Mouse (Mus musculus) granulocyte monocyte progenitor cell, adult 5-6 weeks (primary cell): ENCODE results near the gene Bmp8a. TPM values are rescaled to one million over a fixed set of nuclear protein-coding genes. Genes with fewer than 3 reads are reported as not detected.
"Not testable (repeated sequence)": the region's sequence is repeated elsewhere in the genome, so short reads cannot be mapped to it uniquely, and the experiment has no call there.

ENCODE experiments used
- ATAC-seq: replicated peaks from 2 replicates; pipeline ENCODE4 v1.8.0; 2016; ENCODE audit warnings: mild to moderate bottlenecking, moderate TSS enrichment, inconsistent platforms; ENCODE audit not compliant: poor library complexity, severe bottlenecking
- total RNA-seq, 2 experiments: library from RNA; stranded (forward) in 1 of 2; stranded (reverse) in 1 of 2; fragments of 200-712, 200-1000 nt in 1 of 2; fragments of >200 nt in 1 of 2; fragmentation: Nextera tagmentation in 1 of 2; gene quantifications; 2 replicates each; pipeline ENCODE4 v1.2.3; 2014 to 2017

The Bmp8a gene
- total RNA-seq (2014; fragmentation: Nextera tagmentation) (not detected in 2 replicates), total RNA-seq (2017) (0.30 TPM in 1 of 2 replicates, not detected in the other)

GRCm38 (mm10) chr4:123342642-123343470 is at the start of gene Bmp8a:
Bmp8a (minus strand) TSS chr4:123343252.
- peak; percentile 85 for ATAC-seq

DNA sequence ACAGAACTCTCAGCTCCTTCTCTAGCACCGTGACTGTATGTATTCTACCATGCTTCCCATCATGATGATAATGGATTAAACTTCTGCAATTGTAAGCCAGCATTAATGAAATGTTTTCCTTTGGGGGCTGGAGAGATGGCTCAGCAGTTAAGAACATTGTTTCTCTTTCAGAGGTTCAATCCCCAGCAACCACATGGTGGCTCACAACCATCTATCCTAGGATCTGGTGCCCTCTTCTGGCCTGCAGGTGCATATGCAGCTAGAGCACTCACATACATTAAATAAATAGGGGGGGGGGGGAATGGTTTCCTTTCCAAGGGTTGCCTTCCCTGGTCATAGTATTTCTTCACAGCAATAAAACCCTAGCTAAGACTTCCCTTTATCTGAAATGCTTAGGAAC is 49.1 kb upstream of the Bmp8a start:
- ATAC-seq = peak; percentile 87

GRCm38 (mm10) chr4:123385028-123385427 is 42.0 kb upstream of the Bmp8a start:
- no peak for ATAC-seq

DNA sequence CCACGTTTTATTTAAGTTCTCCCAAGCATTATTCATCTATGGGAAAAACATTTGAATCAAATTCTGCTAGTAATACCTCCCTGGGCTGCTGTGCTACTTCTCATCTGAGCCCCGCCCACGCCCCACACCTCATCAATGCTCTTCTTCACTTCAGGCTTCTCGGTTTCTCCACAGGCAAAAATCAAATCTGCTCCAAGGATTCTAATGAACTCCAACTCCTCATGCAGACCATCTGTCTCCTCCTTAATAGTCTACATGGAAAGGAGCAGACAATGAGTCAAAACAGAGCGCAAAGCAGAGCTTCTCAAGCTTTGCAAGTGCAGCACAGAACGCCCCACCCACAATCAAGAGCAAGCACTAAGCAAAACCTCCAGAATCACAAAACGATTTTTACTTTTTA is 40.1 kb upstream of the Bmp8a start:
- ATAC-seq = no peak

DNA sequence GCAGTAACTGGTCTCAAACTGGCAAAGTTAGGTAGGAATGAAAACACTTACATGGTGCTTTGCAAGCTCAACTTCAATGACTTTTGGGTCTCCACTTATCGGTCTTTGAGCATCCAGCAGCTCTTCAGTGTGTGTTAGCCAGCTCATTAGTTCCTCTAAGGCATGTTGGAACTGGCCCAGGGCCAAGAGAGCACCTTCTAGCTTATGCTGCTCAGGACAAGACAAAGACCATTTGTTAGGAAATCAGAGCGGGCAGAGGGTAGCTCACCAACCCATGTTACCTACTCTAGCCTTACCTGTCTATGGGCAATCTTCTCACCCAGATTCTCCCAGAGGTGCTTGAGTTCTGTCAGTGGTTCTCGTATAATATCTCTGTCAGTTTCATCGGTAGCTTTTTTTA is 39.0 kb upstream of the Bmp8a start:
- ATAC-seq = no peak

DNA sequence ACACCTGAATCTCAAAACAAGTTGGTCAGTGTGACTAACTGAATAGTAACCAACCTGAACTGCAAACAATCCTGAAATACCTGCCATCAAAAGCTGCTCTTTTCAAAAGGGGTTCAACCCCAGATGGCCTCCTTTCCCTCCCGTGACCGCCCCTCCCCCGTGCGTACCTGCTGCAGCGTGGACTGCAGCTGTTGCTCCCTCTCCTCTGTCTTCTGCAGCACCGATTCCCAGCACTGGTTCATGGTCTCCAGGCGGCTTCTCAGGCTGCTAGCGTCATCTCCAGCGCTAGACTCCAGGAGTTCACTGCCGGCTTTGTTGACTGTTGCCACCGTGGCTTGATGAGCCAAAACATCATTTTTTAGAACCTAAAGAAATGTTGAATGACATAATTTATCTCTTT is 38.5 kb upstream of the Bmp8a start:
- no peak for ATAC-seq

DNA sequence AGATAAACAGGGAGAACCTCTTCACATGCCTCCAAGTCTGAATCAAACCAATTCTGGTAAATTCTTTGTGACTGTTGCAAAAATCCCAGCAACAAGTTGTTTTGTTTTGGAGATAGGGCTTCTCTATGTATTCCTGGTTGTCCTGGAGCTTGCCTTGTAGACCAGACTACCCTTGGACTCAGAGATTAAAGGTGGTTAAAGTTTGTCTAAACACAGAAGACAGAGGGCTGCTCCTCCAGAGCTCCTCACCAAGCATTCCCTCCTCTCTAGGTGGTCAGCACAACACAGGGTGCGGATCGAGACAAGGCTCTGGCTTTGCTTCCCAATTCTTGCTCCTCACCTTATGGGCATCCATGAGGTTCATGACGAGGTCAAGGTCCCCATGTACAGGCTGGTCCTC is 33.0 kb upstream of the Bmp8a start:
- no peak for ATAC-seq

DNA sequence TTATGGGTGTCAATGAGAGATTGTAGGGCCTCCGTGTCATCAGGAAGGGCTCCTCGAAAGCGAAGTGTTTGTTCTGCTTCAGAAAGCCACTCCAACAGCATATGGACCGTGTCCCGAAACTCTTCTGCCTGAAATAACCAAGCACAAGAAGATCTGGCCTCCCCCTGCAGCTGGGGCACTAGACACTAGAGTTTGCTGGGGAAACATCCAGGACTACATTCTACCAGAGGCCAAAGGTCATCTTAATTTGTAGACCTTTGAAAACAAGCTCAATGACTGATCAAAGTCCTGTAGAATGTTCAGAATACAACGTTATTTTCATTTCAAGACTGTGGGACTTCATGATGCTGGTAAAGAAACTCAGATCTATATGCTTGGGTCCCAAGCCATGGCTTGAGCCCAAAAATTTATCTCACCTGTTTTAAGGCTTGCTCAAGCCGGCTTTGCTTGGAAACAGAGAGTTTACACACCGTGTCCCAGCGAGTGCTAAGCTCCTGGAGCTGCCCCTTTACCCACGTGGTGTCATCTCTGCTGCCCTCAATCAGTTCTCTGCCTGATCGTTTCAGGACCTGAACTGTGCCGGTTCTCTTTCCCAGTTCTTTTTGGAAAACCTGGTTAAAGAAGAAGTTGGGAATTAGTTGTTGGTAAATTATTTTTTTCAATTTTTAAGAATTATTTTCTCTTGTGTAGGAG is 31.4 kb upstream of the Bmp8a start:
- ATAC-seq = no peak

- ATAC-seq = no peak
Measured at GRCm38 (mm10) chr4:123363555-123363954, 20.5 kb upstream of the Bmp8a start.

GRCm38 (mm10) chr4:123360771-123361170 is 17.7 kb upstream of the Bmp8a start:
- ATAC-seq = no peak

GRCm38 (mm10) chr4:123358613-123359012 is 15.6 kb upstream of the Bmp8a start:
- no peak for ATAC-seq

GRCm38 (mm10) chr4:123355941-123356340 is 12.9 kb upstream of the Bmp8a start:
- no peak for ATAC-seq

GRCm38 (mm10) chr4:123353271-123353877 is 10.3 kb upstream of the Bmp8a start:
- ATAC-seq = peak; percentile 86

GRCm38 (mm10) chr4:123343471-123343789 is 378 bp upstream of the Bmp8a start:
- no peak for ATAC-seq

DNA sequence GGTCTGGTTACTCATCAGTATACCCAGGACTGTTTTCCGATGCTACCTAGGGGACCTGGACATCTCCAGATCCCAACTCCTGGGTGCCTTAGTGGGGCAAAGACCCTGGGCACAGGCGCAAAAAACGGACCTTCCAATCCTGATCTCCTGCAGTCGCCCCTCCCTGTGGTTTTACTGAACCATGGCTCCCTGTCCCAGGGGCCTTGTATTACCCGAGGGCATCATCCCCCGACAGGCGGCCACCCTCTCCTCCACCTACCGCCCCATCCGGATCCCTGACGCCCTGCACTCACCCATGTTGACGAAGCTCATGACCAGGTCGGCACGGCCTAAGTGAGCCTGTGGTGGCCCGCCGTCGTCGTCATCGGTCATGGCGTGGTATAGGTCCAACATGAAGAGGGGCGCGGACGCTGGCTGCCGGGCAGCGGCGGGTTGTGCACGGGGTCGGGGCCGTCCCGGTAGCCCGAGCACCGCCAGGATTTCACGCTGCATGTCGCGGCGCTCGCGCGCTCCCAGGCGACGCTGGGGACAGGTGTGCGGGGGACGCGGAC is 886 bp downstream of the Bmp8a start:
- peak; percentile 21 for ATAC-seq

GRCm38 (mm10) chr4:123340232-123340631 is 2.8 kb downstream of the Bmp8a start:
- ATAC-seq = peak; percentile 42

DNA sequence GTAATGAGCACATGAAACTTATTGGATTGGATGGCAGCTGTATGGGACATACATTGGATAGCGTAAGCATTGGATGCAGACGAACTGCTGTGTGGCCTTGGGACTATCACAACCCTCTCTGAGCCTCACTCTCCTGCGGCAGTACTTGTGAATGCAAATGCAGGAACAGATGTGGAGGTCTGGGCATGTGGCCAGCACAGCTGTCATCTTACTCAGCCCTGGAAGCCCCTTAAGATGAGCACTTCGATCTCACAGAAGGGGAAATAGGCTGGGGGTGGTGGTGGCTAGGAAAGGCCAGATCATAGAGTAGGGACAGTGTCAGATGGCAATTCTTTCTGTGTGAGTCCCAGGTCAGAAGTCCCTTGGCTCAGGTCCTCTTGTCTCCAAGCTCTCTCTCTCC is 5.4 kb downstream of the Bmp8a start:
- no peak for ATAC-seq

DNA sequence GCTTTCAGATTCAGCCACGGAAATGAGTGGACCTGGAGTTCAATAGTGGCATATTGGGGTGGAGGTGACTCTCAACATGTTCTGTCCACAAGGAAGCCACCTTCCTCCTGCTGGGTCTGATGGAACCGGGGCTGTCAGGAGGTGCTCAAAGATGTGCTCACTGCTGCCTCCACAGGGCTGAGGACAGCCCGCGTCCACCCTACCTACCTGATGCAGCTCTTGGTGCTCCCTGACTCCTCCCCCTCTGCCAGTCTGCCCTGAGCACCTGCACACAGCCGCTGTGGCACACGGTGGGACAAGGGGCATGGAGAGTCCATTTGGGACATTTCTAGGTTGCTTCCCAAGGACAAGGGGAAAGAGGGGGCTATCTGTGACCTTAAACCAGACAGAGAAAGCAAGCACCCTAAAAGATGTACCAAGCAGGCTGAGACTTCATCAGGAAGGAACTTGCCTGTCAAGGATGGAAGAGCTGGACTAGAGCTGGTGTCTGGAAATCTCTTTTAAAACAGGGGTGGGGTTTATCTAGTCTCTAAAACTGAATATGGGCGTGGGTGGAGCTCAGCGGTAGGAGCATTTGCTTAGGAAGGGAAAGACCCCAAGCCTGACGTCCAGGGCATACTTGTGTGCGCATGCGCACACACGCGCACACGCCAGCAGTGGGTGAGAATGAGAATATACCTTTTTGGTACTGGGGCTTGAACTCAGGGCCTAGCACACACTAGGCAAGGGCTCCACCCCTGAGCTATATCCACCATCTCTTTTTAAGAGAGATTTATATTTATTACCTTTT is 7.1 kb downstream of the Bmp8a start:
- ATAC-seq = no peak

DNA sequence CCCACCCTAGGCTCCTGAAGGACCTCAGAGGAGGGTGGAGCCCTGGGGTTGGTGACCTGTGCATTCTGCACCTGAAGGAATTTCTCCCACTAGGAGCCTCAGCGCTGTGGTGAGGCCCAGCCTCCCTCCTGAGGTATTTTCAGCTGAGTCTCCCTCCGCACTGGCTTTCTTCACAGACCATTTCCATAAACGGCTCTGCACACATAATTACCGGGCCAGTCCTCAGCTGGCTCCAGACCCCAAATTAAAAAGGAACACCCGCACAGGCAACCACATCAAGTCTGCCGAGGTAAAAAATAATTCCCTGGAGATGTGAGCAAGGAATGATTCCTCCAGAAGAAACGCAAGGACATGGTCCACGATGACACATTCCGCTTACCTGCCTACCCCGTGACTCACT is 7.8 kb downstream of the Bmp8a start:
- not testable (repeated sequence) for ATAC-seq

- no peak for ATAC-seq
Measured at GRCm38 (mm10) chr4:123334177-123334576, 8.9 kb downstream of the Bmp8a start.
